20 mouse cellular contexts compared by ENCODE assay signal in genomic region chr17:85908709-85909108, GRCm38 (mm10).
DNase-seq lines count a peak whose midpoint lies in the region; ATAC-seq and TF ChIP-seq lines count a peak whose summit lies in the region.
"Had no signal": no experiment of that assay in that cellular context is flagged by ENCODE, and none has a peak within 500 bp of the region (broad histone marks: within the 10 kb centered on the region; RNA-seq: fewer than 3 reads in every experiment).

No protein-coding gene starts in this region.

- H3K4me3 ChIP-seq in CH12.LX (replicated peaks in 1 of 3; ENCODE audit: low read depth in 2 of 3, low read length in 2 of 3, poor library complexity in 1 of 3), result no peak overlapping the region
- H3K4me3 ChIP-seq: embryonic facial prominence, embryonic 10.5 days; embryonic facial prominence, embryonic 12.5 days; forebrain, embryonic 12.5 days had no signal

- H3K9me3 ChIP-seq in CH12.LX (replicated peaks; ENCODE audit: low read length), result peaks cover 22% of the 10 kb centered on the region
- H3K9me3 ChIP-seq: embryonic facial prominence, embryonic 10.5 days; embryonic facial prominence, embryonic 12.5 days; forebrain, embryonic 12.5 days had no signal

- intact Hi-C loops in heart, postnatal 25 days (cut with DNase I), result no loop called here
- intact Hi-C loops in gastrocnemius, postnatal 36 days (cut with DNase I), result no loop called here

- H3K79me2 ChIP-seq in CH12.LX (replicated peaks; ENCODE audit: control insufficient read depth, extremely low read depth, insufficient read depth, poor library complexity, severe bottlenecking), result no peaks in the 10 kb centered on the region

- peak; percentile 64 for ATAC-seq in megakaryocyte, adult 5-6 weeks (ENCODE audit: poor library complexity, severe bottlenecking)
- ATAC-seq: CD4-positive, CD25-positive, alpha-beta regulatory T cell, adult 4 months; forebrain, embryonic 14.5 days; forebrain, embryonic 16.5 days had no signal

- dilution Hi-C loops in CH12.LX (cut with MboI; ENCODE audit: extremely low pct_ligation_motif_present, extremely low pct_unique_long_range_greater_than_20kb, low sequenced_read_pairs), result no loop called here

- H3K36me3 ChIP-seq in CH12.LX (replicated peaks in 1 of 2; ENCODE audit: control insufficient read depth in 1 of 2, insufficient read depth in 1 of 2, low read length in 1 of 2), result no peaks in the 10 kb centered on the region
- H3K36me3 ChIP-seq: embryonic facial prominence, embryonic 10.5 days; embryonic facial prominence, embryonic 12.5 days; forebrain, embryonic 12.5 days had no signal

- peak; percentile 78 for TF ChIP-seq EP300 in CH12.LX (IDR thresholded peaks at IDR 0.05; ENCODE audit: low read length)

- no peak overlapping the region for H3K4me2 ChIP-seq in CH12.LX (ENCODE audit: insufficient read depth, low read depth, poor library complexity, severe bottlenecking)
- H3K4me2 ChIP-seq: embryonic facial prominence, embryonic 12.5 days; forebrain, embryonic 12.5 days had no signal

- no peak for TF ChIP-seq CTCF in CH12.LX (conservative IDR thresholded peaks at IDR 0.05 in 1 of 2, IDR thresholded peaks at IDR 0.05 in 1 of 2; ENCODE audit: low read depth in 2 of 2, low read length in 2 of 2)

- no peaks in the 10 kb centered on the region for H3K27me3 ChIP-seq in CH12.LX (replicated peaks)
- H3K27me3 ChIP-seq: embryonic facial prominence, embryonic 12.5 days; forebrain, embryonic 12.5 days had no signal

- H3K27ac ChIP-seq in CH12.LX (ENCODE audit: insufficient read depth, low read depth), result peak overlapping the region; percentile 83
- H3K27ac ChIP-seq: embryonic facial prominence, embryonic 10.5 days; embryonic facial prominence, embryonic 12.5 days; forebrain, embryonic 12.5 days had no signal

- in situ Hi-C loops in CH12.LX (cut with MboI; ENCODE audit: low pct_ligation_motif_present, low pct_unique_long_range_greater_than_20kb, low sequenced_read_pairs), result no loop called here

- peaks cover 16 to 30% of the 10 kb centered on the region in 2 experiments for H3K4me1 ChIP-seq in CH12.LX (ENCODE audit: control insufficient read depth in 1 of 2, insufficient read depth in 2 of 2)
- H3K4me1 ChIP-seq: embryonic facial prominence, embryonic 12.5 days; forebrain, embryonic 12.5 days had no signal

- H3K9ac ChIP-seq in CH12.LX (ENCODE audit: insufficient read depth, low read depth), result no peak overlapping the region
- H3K9ac ChIP-seq: embryonic facial prominence, embryonic 12.5 days; forebrain, embryonic 12.5 days had no signal

- no peak for TF ChIP-seq POLR2A in CH12.LX (IDR thresholded peaks at IDR 0.05; ENCODE audit: low read depth, low read length)

- TF ChIP-seq RAD21 in CH12.LX (IDR thresholded peaks at IDR 0.05; ENCODE audit: low read depth, low read length), result no peak; the same call in 1 of the 2 replicates

- peak; percentile 82 for DNase-seq in CH12.LX (ENCODE audit: extremely low read depth)
- peak; percentile 54 to 74 for DNase-seq in natural killer cell, adult 2 months (ENCODE audit: low spot score in 2 of 2)
- no peak for DNase-seq in heart, postnatal 25 days (ENCODE audit: low spot score)
- no peak for DNase-seq in cerebellum, adult 9-10 months
- DNase-seq in gastrocnemius, postnatal 36 days, result no peak
- DNase-seq: adrenal gland, adult 2 months; adrenal gland, postnatal 10 days; adrenal gland, postnatal 25 days; cerebellum, adult 11 months; cerebellum, adult 18-20 months; cerebellum, adult 8-10 months; cerebellum, postnatal 10 days; cerebellum, postnatal 25 days had no signal

TF ChIP-seq in CH12.LX, 34 proteins besides CTCF, POLR2A, EP300 and RAD21:
- TF ChIP-seq E2F4 (IDR thresholded peaks at IDR 0.05; ENCODE audit: insufficient replicate concordance, low read depth, low read length) (no peak), UBTF (IDR thresholded peaks at IDR 0.05; ENCODE audit: low read depth, low read length) (no peak), ZNF384 (IDR thresholded peaks at IDR 0.05; ENCODE audit: low read depth, low read length) (no peak), MXI1 (IDR thresholded peaks at IDR 0.05; ENCODE audit: low read depth, low read length) (no peak), USF2 (conservative IDR thresholded peaks at IDR 0.05; ENCODE audit: low read depth, low read length) (no peak), ETS1 (conservative IDR thresholded peaks at IDR 0.05; ENCODE audit: low read depth, low read length) (peak; percentile 71), BHLHE40 (IDR thresholded peaks at IDR 0.05; ENCODE audit: low read depth, low read length) (peak; percentile 67), MAX (IDR thresholded peaks at IDR 0.05; ENCODE audit: low read length) (peak; percentile 66; the same call in 1 of the 2 replicates), HCFC1 (IDR thresholded peaks at IDR 0.05; ENCODE audit: low read depth, low read length) (no peak), NRF1 (IDR thresholded peaks at IDR 0.05; ENCODE audit: low read depth, low read length) (no peak), ZKSCAN1 (IDR thresholded peaks at IDR 0.05; ENCODE audit: borderline replicate concordance, low read depth, low read length) (no peak), SMC3 (IDR thresholded peaks at IDR 0.05; ENCODE audit: low read depth, low read length) (peak; percentile 18), MAZ (IDR thresholded peaks at IDR 0.05; ENCODE audit: low read depth, low read length) (no peak), ZC3H11A (IDR thresholded peaks at IDR 0.05; ENCODE audit: low read depth, low read length) (no peak), IRF4 (IDR thresholded peaks at IDR 0.05; ENCODE audit: low read depth, low read length) (0 out of 2 replicates have a peak, but pooled peaks have one; percentile 34), GABPA (IDR thresholded peaks at IDR 0.05; ENCODE audit: insufficient replicate concordance, low read depth, low read length) (no peak), PAX5 (IDR thresholded peaks at IDR 0.05; ENCODE audit: low read length) (no peak), TBP (conservative IDR thresholded peaks at IDR 0.05; ENCODE audit: low read depth, low read length) (no peak), POLR2AphosphoS2 (IDR thresholded peaks at IDR 0.05; ENCODE audit: low read depth, low read length) (no peak), MYC (IDR thresholded peaks at IDR 0.05; ENCODE audit: low read depth, low read length) (0 out of 2 replicates have a peak, but pooled peaks have one; percentile 41), JUN (IDR thresholded peaks at IDR 0.05; ENCODE audit: insufficient read depth, low read depth, low read length) (no peak), ZMIZ1 (IDR thresholded peaks at IDR 0.05; ENCODE audit: low read depth, low read length) (no peak), TCF12 (IDR thresholded peaks at IDR 0.05; ENCODE audit: low read depth, low read length) (peak; percentile 64), RCOR1 (conservative IDR thresholded peaks at IDR 0.05; ENCODE audit: low read depth, low read length) (peak; percentile 44; the same call in 1 of the 2 replicates), SIN3A (IDR thresholded peaks at IDR 0.05; ENCODE audit: low read length) (peak; percentile 45; the same call in 1 of the 2 replicates), ELF1 (IDR thresholded peaks at IDR 0.05; ENCODE audit: low read depth, low read length) (no peak; the same call in 1 of the 2 replicates), MEF2A (IDR thresholded peaks at IDR 0.05; ENCODE audit: borderline replicate concordance, low read depth, low read length) (peak; percentile 53; the same call in 1 of the 2 replicates), USF1 (IDR thresholded peaks at IDR 0.05; ENCODE audit: low read depth, low read length) (no peak), JUND (conservative IDR thresholded peaks at IDR 0.05; ENCODE audit: low read depth, low read length) (no peak), KAT2A (IDR thresholded peaks at IDR 0.05; ENCODE audit: insufficient replicate concordance, low read length) (0 out of 2 replicates have a peak, but pooled peaks have one; percentile 44), CHD1 (IDR thresholded peaks at IDR 0.05; ENCODE audit: low read depth, low read length) (no peak), CHD2 (IDR thresholded peaks at IDR 0.05; ENCODE audit: low read length) (0 out of 2 replicates have a peak, but pooled peaks have one; percentile 48), NELFE (IDR thresholded peaks at IDR 0.05; ENCODE audit: low read depth, low read length) (no peak), MAFK (IDR thresholded peaks at IDR 0.05; ENCODE audit: insufficient replicate concordance, low read length) (0 out of 2 replicates have a peak, but pooled peaks have one; percentile 45)

Comparison
In these comparisons a context has a peak if more than half of its experiments do, and no peak if none do; other contexts are left out.
1. DNase-seq: peak in CH12.LX (single experiment) and natural killer cell, adult 2 months (2 of 2); none in heart, postnatal 25 days (single experiment), cerebellum, adult 9-10 months (single experiment) and gastrocnemius, postnatal 36 days (0 of 2).